Mouse (Mus musculus) lung, adult 2 months (tissue): ENCODE measurements at regions not wholly inside any gene's neighbourhood (a gene's known extent, or its start where the extent isn't known, plus 50 kb on each side); places are given as distances from the start of the nearest gene placed in this dataset.

Source experiments
- CTCF ChIP-seq: fragments of 200-500 bp; IDR thresholded peaks from 2 replicates; pipeline ENCODE4 v1.5.1; 2011; ENCODE audit warnings: mild to moderate bottlenecking, low read length, control low read depth; ENCODE audit not compliant: insufficient read depth
- POLR2A ChIP-seq: fragments of 200-500 bp; IDR thresholded peaks from 2 replicates; pipeline ENCODE4 v1.6.1; 2011; ENCODE audit warnings: low read depth, mild to moderate bottlenecking, control low read depth, low read length, borderline replicate concordance; ENCODE audit errors: extremely low read depth

DNA sequence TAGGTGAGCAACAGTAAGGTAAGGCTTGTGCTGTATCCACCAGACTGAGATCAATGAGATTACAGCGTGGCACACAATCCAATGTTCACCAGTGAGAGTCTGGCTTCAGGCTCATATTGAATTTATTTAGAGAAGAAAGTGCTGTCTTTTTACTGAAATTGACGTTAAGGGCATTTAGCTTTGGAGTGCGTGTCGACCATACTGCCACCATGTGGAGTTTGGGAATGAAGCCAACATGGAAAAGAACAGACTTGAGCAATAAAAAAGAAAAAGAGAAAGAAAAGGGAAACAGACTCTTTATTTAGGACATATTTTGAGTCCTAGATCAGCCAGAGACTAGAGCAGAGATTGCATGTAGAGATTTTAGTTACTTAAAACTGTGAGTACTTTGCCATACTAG is 499.6 kb upstream of the Tnc start:
- TF ChIP-seq POLR2A (no peak), CTCF (no peak)
